Mouse (Mus musculus) 416B (cell line): ENCODE data around the gene Dvl3.
A peak's percentile ranks its signal among the peaks of the same experiment; 100 is the strongest.

ENCODE experiments used
- DNase-seq: peaks from one replicate; pipeline ENCODE4 v3.0.0; 2011; ENCODE audit warnings: low read depth

Gene Dvl3

DNA sequence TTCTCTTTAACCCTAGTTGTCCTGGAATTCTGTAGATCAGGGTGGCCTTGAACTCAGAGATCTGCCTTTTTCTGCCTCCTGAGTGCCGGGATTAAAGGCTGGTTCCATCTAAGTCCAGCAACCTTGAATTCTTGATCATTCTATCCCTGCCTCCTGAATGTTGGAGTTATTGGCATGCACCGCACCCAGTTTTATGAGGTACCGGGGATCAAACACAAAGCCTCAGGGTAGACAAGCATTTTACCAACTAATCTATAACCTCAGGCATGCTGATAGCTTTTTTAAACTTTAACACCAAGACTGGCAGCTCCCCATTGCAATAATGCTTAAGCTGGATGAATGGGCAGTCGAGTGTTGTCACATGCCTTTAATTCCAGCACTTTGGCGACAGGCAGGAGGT, 30.6 kb downstream of the Dvl3 start:
- DNase-seq: no peak

DNA sequence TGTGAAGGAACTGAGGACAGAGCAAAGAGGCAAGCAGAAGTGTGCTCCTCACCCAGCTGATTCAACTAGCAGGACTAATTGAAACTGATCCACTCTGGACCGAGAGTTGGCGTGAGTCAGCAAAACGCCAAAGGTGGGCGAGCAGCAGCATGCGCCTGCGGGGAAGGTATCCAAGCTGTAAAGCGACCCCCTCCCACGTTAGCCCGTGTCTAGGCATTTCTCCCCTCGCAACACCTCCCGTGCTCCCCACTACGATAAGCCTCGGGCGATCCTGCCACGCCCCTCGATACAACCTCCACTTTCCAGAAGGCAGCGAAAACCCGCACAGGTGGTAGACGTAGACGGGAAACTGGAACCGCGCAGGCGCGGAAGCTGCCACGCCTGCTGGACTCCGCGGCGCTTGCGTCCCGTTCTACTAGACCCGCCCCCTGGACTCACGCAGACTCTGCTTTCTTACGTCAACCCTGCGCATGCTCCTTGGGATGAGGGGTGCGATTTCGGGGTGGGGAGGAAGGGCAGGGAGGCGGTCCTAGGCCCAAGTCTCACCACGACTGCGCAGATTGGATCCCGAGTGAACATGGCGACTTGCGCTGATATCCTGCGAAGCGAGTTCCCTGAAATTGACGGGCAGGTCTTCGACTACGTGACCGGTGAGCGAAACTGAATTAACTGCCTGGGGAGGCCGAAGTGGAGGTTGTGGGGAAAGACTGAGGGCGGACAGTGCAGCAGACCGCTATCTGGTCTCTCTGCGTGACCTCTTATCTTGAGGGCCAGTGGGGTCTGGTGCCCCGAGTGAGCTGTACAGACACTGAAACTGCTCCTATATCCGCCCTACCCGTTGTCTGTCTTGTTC, 31.5 kb downstream of the Dvl3 start, which contains the start of gene Abcf3:
Gene Abcf3 (plus strand): TSS at position 482 of the 853 bp plus-strand sequence.
- DNase-seq: peak; percentile 100

DNA sequence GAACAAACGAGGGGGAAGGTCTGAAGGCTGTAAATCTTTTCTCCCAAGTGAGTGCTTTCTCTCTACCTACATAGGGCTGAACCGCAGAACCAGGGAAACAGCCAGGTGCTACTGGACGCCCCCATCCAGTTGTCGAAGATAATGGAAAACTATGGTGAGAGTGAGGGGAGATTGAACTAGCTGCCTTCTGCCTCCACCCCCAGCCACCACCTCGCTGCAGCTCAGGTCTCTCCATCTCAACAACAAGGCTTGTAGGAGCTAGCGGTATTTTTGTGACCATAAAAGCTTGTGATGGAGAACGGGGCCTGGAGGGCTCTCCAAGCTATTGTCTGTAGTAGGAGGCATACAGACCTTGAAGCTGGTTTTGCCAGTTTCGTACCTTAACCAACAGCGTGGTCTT, 32.4 kb downstream of the Dvl3 start:
- DNase-seq: no peak

DNA sequence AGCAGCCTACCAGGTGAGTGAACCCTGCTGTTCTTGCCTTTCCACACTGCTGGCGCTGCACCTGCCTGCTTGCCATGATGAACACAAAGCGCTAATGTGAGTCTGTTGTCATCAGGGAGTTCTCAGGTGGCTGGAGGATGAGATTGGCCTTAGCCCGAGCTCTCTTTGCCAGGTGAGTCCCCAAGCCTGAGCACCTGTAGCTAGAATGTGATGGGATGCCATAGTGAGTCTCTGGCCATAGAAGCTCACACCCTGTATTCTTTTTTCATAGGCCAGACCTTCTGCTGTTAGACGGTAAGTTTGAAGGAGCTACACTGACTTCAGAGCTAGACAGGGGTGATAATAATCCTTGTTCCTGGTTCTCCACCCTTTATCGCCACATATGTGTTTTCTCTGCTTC, 34.9 kb downstream of the Dvl3 start:
- no peak for DNase-seq

DNA sequence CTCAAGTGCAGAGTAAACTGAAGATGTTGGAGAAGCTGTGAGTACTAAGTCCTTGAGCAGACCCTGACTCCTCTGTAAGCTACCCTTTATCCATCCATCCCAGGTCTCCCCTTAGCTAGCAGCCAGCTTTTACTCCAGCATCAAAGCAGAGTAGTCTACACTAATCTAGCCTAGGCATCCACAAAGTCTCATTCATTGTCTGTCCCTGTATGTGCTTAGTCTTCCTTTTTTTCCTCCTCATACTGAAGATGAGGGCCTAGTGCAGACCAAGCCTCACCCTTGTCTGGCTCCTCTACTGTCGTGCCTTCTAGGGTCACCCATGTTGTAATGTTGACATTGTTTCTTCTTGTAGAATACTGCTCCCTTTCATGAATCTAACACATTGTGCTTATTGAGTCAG, 35.8 kb downstream of the Dvl3 start:
- DNase-seq: no peak

DNA sequence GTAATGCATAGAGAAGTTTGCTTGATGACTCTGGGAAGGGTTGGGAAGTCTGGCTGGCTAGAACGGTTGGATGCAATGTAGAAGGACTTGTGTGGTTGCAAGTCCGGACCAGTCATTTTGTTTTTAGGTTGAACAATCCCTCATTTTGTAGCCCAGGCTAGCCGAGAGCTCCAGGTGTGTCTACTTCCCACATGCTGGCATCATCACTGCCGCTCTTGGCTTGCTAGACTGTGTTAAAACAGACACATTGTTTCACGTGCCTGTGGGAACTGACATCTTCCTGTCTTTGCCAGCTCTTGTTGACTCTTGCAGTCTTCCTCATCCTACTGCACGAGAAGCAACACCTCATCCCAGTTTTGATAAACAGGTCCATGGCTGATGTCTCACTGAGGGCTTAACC, 38.2 kb downstream of the Dvl3 start:
- no peak for DNase-seq

DNA sequence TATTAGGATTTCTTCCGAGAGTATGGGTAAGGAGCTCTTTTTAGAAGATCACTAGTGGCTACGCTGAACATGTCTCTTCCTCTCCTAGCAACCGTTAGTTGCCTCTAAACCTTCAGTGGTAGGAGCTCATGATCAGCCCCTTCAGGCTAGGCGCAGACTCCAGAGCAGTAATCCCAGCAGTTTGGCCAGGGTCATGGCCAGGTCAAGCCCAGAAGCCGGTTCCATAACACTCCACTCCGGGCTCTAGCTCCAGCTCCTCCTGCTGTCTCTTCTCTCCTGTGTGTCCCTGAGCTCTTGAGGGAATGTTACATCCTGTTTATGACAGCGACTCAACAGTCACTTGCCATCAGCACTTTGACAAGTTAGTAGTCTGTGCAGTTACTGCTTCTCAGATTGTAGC, 40.6 kb downstream of the Dvl3 start:
- DNase-seq: no peak

DNA sequence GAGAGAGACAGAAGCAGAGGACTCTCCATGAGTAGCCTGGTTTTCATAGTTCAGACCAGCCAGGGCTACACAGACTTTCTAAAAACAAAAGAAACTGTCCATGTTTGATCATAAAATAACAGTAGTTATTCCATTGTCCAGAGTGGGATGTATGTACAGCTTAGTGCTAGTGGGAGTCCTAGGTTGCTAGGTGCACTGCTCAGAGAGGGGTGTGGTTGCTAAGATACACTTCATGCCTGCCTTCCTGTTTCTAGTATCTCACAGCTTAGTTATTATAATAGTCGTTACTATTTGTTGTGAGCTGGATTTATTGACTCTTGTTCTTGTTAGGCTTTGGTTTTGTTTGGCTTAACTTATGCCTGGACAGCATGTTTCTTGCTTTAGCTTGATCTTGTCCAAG, 48.3 kb downstream of the Dvl3 start:
- no peak for DNase-seq
